Mouse (Mus musculus) embryo, embryonic 11.5 days (tissue): ENCODE measurements at regions not wholly inside any gene's neighbourhood (a gene's known extent, or its start where the extent isn't known, plus 50 kb on each side); places are given as distances from the start of the nearest gene placed in this dataset.

Experiments
- DNase-seq: peaks from one replicate; pipeline ENCODE4 v3.0.0-alpha.2; 2012; ENCODE audit warnings: low read depth, low spot score

GRCm38 (mm10) chr4:61909409-61909808 lies 74.4 kb upstream of the Mup5 start:
- peak; percentile 11 for DNase-seq

- DNase-seq: no peak
Observed at GRCm38 (mm10) chr4:61902136-61902535, 67.1 kb upstream of the Mup5 start.

- no peak for DNase-seq
Observed at GRCm38 (mm10) chr4:61898184-61898583, 63.2 kb upstream of the Mup5 start.

GRCm38 (mm10) chr4:61897176-61897575 lies 62.1 kb upstream of the Mup5 start:
- DNase-seq: no peak
